Mouse (Mus musculus): ENCODE measurements around the gene Ddx25.

The Ddx25 gene

DNA sequence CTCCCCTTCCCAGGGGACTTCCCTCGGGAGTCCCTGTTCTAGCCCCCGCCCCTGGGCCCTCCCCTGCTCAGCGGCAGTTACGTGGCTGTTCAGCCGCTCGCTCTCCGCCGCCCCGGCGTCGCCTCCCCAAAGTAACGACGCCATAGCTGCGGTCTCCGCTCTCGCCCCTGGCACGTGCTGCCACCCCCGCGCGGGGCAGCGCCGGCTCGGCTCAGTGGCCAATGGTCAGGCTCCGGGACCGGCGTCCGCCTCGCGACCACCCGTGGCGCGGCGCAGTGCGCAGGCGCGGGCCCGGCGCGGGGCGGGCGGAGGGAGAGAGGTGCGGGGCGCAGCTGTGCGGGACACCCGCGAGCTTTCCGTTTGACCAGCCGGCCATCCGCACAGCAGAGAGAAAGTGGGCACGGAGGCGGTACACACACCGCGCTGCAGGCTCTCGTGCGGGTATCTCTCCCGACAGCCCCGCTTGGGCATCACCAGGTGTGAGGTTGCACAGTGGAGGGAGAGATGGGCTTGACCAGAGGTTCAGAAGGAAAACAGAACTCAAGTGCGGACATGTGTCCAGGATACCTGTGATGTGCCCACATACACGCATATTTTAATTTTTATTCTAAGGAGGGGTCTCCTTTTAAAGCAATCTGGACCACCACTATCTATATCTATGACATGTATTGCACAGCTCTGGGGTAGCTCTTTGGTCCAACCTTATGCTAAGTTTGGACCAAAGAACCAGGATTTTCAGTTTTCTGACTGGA is at the start of gene Ddx25, which contains the start of gene Pus3:
Ddx25 (minus strand) TSS at position 272 of the 752 bp plus-strand sequence.
Pus3 (plus strand) TSS at position 339 of the 752 bp plus-strand sequence.
- no peak for DNase-seq (ENCODE audit: low read depth)

DNA sequence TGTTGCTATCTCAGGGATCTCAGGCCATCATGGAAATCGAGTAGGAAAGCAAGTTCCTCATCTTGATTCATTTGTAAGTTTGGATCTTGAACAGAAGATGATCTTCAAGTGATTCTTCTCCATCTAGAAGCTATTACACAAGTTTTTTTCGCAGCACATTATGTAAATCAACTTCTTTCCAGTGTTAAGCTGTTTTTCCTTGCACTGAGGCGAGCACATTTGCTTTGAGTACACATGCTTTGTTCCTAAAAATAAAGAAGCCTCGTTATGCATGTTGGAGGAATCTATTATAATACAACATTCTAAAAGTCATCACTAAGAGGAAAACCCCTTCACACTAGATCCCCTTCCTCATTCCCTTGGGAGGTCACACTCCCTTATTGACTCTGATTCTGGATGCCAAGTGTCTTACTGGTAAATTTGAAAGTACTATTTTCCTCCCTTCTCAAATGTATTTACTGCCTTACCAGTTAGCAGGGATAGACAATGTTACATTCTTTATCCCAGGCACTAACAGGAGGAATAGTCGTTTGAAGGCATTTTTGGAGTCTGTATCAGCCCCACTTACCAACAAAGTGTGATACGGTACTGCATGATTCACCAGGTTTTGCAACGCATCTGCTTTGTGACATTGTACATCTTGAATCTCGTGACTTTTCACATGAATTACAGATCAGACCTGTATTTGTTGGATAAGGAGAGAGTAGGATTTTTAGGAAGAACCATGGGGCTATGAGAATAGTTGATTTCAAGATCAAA is 49.5 kb upstream of the Ddx25 start:
- DNase-seq (ENCODE audit: low read depth), result no peak

DNA sequence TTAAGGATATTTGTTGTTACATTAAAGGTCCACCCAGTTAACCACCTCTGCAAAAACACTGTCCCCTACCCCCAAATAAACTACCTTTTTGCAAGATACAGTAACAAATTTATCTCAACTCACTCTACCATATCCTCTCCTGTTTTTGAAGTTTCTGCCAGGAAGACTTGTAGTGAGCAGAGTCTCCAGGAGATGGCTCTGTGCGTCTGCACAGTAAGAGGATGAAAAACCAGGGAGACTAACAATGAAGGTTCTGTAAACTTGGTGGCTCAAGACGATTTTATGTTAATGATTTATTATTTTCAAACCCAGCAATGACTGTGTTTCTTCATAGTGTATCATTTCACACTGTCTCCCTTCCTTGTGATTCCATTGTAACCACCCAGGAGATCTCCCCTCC is 34.6 kb upstream of the Ddx25 start:
- DNase-seq (ENCODE audit: low read depth), result peak; percentile 68

DNA sequence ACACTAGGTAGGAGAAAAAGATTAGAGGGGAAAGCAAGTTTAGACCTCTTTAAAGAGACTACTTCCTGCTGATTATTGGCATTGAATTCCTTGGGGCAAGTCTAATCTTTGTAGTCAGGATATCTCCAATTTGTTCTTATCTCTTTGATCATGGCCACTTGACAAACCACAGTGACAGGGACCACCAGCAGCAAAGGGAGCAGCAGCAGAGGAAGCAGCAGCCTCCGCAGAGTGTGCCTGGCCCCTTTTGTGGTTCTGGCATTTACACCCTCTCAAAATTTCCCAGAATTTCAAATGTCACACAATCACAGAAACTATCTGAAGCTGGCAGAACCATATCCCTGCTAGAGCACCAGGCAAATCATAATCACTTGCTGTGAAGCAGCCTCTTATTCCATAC is 29.3 kb upstream of the Ddx25 start:
- DNase-seq (ENCODE audit: low read depth), result no peak

DNA sequence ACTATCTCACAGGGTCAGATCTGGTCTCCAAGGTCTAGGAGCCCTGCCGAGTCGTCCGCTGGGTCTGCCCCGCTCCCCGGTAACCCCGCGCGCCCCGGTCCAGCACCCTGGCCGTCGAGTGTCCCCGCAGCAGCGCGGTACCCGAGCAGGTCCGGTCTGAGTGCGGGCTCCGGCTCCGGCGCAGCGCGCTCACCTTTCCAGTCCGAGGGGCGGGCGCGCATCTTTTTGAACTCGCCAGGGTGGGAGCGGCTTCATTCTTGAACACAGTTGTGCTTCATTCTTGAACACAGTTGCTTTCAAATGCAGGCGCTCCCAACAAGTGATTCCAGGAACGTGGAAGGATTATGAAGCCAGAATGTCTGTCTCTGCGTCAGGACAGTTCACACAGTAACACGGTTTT is 16.1 kb upstream of the Ddx25 start:
- no peak for DNase-seq (ENCODE audit: low read depth)

DNA sequence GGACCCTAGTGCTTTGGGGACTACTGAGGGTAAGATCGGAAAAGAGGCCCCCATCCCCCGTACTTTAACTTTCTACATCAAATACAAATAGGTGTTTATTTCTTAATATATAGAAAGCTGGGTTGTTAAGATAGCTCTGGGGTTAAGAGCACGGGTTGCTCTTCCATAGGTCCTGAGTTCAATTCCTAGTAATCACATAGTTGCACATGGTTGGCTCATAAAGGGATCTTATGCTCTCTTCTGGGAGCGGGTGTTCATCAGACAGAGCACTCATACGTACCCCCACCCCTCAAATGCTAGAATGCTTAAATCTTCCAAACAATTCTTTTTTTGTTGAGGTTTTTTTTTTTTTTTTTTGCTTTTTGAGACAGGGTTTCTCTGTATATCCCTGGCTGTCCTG is 12.3 kb upstream of the Ddx25 start:
- no peak for DNase-seq (ENCODE audit: low read depth)

DNA sequence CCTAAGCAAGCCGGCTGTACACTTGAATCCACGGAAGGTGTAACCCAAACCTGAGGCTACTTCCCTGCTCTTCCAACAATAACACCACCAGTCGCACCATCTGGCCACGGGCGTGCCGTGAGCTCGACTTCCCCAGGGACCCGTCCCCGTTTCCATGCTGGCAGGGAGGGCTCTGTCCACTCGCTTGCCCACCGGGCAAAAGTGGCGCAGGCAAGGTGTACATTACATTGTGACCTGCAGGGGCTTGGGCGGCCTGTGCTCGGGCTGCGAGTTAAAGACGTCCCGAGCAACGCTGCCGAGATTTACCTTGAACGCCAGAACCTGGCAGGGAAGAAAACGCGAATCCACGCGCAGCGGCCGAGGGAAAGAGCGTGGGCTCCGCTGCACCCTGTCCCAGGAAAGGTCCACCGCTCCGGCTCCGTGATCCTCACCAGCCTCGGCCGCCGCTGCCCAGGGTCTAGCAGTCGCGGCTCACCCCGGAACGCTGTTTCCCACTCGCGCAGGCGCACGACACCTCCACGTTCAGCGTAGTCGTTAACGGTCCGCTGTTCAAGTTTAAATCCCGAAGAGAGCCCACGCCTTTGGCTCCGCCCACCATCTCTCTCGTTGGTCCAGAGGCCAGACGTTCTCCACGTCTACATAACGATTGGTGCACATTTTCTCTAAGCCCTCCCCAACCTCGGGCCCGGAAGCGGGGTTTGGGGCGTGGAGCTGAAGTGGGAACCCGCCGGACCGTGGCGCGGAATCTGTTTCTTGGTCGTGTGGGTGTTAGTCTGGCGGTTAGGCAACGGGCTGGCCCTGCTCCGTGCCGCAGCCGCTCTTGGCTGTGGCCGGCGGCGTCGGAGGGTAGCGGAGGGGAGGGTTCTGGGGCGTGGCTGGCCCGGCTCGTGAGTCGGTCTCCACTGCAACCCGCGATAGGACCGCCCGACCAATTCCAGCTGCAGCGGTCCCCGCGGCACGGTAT is 11.5 kb upstream of the Ddx25 start, which contains the start of the genes Pate2 and Hyls1:
Pate2 (plus strand) TSS at position 714 of the 964 bp plus-strand sequence.
Hyls1 (minus strand) TSS at position 828 of the 964 bp plus-strand sequence.
- DNase-seq (ENCODE audit: low read depth), result peak; percentile 96

DNA sequence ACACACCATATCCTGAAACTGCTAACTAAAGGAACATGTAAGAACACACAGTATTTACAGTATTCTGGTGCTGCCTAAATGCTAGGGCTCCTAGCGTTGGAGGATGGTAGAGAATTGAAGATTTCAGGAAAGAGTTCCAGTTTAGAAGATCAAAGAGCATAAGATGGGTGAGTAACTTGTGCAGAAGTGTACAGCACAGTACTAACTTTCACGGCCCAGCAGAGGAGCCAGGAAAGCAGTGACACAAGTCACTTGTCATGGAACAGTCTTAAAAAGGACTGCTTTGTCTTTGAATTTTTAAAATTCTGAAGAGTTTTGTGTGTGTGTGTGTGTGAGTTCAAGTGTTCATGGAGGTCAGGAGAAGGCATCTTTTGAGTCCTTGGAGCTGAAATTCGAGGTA is 9.7 kb upstream of the Ddx25 start:
- DNase-seq (ENCODE audit: low read depth), result no peak

DNA sequence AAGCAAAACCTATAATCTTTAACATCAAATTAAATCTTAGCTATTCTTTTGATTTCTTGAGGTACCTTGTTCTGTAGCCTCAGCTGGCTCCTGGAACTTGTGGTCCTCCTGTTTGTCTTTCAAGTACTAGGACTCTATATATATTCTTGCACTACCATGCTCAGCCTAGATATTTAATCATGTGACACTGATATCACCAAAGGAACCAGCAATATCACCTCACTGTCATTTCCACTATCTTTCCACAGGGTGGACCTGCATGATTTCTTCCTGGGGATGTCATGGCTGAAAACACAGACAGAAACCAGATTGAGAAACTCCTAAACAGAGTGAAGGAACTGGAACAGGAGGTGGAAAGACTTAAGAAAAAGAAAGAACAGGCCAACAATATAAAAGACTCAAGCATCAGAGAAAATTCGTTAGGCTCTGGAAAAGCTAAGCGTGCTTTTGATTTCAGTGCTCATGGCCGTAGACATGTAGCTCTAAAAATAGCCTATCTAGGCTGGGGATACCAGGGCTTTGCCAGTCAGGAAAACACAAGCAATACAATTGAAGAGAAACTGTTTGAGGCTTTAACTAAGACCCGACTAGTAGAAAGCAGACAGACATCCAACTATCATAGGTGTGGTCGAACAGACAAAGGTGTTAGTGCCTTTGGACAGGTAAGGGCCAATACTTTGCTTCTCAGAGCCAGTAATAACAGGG is 6.4 kb upstream of the Ddx25 start:
- DNase-seq (ENCODE audit: low read depth), result no peak

DNA sequence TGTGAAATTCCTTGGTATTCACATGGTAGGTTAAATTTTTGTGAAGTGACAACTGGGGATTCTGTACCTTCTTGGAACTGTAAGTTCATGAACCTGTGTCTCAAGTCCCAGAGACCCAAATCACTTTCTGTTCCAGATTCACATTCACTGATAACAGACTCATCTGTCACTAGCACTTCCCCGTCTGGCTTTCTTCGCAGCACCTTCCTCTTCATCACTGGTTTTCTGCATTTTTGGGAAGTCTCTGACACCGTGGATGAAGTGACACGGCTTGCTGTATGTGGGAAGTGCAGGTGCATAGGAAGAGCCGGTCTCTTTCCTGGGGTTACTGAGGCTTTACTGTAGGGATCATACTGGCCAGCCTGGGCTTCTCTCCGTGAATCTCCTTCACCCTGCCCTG is 3.3 kb upstream of the Ddx25 start:
- no peak for DNase-seq (ENCODE audit: low read depth)

DNA sequence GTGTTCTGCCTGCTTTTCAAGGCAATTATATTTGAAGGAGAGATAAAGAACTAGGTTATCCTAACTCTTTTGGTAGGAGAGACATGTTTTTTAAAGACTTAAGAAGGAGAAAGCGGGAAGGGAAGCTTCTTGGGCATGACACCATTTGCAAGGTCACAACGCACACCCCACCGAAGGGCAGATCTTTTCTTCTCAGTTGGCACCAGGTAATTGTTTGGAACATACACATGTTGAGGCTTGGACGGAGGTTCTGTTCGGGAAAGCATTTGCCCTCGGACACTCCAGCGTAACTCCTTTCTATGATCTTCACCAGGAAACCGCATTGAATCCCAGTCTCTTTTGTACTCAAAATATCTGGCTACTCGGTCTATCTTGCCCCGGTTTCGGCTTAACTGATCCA is 2.7 kb upstream of the Ddx25 start:
- no peak for DNase-seq (ENCODE audit: low read depth)

DNA sequence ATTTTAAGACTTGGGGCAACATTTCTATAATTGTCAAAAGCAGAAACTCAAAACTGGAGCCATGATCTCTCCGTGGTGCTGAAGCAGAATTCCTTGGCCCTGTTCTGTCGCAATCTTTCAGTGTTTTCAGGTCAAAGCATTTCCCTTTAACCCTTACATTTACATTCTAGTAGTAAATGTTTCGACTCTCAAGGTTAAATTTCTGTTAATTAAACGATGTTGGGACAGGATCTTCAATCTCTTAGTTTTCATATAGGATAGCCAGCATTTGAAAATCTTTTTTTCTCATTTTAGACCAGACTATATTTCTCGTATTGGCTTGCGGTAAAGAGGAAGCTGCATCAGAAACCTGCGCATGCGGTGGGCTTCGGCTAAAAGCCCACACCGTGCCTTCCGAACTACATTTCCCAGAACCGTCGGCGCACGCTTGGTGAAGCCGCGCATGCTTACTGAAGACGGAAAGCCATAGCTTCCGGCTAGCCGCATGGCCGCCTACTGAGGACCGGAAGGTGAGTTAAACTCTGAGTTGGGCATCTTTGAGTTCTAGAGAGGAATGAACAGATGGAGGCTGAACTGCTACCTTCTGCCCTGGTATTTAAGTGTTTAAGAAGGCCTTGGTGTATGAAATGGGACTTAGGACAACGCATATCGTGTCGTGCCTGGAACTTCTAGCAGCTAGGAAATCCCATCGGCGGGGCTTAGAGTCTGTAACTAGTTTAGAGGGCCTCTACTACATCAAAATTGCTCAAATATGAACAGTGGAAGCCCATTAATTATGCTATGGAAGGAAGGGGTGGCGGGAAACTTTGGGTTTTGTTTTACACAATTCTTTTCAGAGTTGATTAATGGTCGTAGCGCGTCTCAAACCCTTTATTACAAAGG is 922 bp upstream of the Ddx25 start:
- DNase-seq (ENCODE audit: low read depth), result peak; percentile 84

DNA sequence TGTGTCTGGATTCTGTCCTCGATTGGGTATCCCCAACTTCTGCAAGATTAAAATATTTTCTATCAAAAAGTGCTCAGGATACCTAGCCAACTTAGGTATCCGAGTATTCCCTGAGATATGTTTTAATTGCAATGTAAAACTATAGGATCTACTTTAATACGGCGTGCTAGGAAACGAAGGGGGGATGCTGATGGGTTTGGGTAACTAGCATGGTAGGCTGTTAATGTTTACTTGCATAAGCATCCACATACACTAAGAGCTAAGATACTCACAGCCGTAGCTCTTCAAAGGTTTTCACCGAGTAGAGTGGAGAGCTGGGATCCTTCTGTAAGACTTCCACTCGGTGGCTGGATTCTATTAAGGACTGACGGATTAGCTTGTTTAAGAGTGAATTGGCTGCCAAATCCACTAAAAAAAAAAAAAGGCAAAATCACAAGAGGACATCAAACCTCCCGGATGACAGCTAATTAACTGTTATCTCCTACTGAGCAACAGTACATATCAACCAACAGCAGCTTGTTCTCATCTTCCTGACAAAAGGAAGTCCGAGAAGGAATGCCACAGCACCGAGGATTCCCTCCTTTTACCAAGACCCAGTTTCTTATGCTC is 1.7 kb downstream of the Ddx25 start:
- DNase-seq (ENCODE audit: low read depth), result no peak

DNA sequence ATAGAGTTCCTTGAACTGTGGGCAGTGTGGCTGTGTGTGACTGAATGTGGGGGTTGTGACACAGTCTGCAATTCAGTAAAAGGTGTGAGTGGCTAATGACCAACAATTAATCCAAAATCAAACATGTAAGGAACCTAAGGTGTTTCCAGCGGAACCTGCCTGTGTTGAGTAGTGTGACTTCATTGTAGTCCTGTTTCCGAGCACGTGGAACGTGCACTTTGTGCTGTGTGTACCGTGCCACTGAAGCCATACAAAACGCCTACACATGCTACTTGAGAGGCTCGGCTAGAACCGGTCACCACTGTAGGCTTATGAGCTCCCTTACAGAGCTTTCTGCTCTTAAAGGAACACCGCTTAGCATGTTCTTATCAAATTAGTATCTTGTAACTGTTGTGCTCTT is 9.9 kb downstream of the Ddx25 start:
- no peak for DNase-seq (ENCODE audit: low read depth)

DNA sequence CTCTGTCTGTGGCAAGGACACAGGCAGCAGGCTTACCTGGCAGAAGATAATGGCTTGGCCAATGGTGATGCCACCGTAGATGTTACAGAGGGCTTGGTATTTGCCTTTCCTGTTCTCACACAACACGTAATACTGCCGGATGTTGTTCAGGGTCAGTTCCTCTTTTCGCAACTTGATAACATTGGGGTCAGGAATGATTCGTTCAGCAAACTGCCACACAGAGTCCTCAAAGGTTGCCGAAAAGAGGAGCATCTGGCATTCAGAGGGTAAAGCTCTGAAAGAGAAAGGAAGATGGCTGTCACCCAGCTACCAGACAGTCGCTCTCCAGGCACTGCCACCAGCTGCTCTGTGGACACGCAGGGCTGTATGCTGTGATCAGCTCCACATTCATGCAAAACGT is 11.6 kb downstream of the Ddx25 start:
- DNase-seq (ENCODE audit: low read depth), result no peak

DNA sequence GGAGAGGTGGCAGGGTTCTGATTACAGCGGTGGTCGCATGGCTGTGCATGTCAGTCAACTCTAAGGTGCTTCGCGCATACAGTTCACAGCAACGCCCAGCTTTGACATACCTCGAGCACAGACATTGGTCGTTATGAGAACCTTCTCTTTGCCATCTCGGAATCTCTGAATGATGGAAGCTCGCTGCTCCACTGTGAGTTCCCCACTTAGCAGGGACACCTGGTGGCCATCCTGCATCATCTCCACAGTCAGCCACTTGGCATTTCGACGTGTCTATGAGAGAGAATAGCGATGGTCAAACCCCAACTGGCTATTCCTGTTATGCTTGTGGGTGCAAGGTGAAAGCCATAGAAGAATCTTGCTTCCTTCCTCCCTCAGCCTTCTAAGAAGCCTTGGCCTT is 12.6 kb downstream of the Ddx25 start:
- DNase-seq (ENCODE audit: low read depth), result no peak

DNA sequence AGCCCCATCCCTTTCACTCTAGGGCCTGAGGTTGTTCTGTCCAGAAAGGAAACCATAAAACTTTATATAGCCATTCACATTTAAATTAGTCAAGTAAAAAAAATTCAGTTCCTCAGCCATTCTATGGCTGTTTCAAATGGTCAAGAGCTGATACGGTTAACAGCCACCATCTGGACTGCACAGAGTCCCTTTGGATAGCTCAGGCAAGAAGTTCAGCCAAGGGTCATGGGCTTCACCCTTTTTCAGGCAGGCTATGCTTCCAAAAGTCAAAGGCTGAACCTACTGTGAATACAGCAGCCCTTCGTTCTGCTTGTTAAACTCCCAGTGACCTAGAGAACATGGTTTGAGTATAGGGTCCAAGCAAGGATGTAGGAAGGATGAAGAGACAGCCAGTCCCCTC is 13.7 kb downstream of the Ddx25 start:
- no peak for DNase-seq (ENCODE audit: low read depth)

DNA sequence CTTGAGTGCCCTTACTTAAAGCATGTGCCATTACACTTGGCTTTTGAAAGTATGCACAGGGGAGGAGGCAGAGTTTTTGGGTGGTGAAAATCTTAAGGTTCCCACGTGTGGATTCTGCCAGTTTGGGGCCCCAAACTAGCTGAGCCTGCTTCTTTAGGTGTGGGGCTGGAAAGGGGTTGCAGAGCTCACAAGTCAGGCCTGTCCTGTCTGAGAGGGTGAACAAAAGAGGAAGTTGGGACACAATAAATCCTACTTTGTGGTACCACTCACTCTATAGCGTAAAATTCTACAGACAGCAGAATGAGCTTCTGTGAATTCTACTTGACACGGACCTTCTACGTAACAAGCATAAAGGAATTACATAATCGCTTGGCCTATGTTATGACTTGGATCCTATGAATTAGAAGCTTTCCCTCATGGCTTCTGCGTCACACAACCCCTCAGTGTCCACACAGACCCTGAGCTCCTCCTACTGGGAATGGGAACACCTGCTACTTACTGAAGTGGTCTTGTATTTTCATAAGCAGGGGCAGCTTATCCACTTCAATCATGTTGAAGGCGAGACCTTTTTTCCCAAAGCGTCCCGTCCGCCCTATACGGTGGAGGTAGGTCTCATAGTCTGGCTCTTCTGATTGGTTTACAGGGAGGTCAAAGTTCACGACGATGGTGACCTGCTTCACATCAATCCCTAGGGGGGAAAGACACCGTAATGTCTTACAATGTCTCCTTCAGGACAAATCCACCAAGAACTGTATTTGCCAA is 15.0 kb downstream of the Ddx25 start:
- DNase-seq (ENCODE audit: low read depth), result no peak

DNA sequence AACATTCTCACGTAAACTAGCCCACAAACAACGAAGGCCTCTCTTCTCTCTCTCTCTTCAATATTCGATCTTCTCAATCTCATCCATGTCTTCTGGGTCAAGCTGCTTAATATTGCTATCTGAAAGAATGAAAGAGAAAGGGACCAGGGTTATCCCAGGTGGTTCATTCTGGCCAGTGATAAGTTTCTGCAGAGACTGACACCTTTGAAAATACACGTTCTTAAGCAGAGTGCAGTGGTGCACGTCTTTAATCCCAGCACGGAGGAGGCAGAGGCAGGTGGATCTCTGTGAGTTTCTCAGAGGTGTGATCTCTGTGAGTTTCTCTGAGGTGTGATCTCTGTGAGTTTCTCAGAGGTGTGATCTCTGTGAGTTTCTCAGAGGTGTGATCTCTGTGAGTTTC is 16.4 kb downstream of the Ddx25 start:
- no peak for DNase-seq (ENCODE audit: low read depth)
